Mouse (Mus musculus) heart, postnatal 14 days (tissue): Measurements from ENCODE around the gene Eea1. TPM values are rescaled to one million over a fixed set of nuclear protein-coding genes. Genes with fewer than 3 reads are reported as not detected.
A peak's percentile ranks its signal among the peaks of the same experiment; 100 is the strongest.

Experiments
- DNase-seq, 2 experiments: peaks; one replicate each; pipeline ENCODE4 v3.0.0; 2021 to 2022
- intact Hi-C: fragments of 180-260 bp; cut with DNase I; formaldehyde crosslinking; loops from one replicate; pipeline ENCODE4 v1.15.1; 2025
- total RNA-seq, 2 experiments: library from RNA; stranded (reverse); gene quantifications; 2 replicates each; pipeline ENCODE4 v1.2.3; 2021

The Eea1 gene
- total RNA-seq, 2 experiments from 2014 or later, result 31.7 TPM

DNA sequence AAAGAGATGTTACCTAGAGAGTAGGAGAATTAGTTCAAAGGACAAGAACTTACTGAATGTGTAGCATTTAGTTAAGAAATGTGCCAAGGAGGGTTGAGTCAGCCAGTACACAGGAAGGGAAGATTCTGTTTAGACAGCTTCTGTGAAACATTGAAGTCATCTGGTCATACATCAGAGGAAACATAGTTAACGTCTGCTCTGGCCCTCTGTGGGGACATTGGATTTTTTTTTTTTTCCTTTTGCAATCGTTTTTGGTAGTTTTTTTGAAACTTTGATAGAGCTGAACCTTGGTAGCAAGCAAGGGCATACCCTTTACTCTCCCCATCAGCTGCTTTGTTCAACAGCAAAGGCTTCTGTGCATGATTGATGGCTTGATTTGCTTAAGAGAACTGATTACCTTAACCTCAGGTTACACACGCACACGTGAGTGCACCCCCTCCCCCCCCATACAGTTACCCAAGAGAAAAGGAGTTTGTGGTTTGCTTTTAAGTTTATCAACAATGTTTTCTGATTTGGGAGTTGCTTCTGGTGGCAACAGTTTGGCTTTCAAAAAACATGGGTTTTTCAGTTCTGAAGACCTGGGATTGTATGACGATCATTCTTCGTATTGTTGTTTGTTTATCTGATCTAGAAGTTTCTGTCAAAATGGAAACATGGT, 1.4 kb downstream of the Eea1 start:
- DNase-seq, result no peak
- intact Hi-C loops, result no loop called here

DNA sequence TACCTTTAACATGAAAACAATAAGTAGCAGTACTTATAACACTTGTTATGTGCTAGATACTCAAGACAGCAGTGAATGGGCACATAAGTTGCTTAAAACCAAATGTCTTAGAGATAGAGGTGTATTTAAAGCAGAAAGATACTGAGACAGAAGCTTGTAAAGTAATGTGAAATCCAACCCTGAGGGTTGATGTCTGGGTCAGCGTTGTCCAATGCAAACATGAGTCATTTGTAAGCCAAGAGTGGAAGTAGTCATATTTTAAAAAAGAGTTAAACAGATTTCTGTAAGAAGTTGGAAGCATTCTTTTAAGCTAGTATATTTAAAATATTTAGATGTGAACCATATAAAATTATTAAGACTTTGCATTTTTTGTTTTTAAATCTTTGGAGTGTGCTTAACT, 4.6 kb downstream of the Eea1 start:
- intact Hi-C loops, result no loop called here
- no peak for DNase-seq

DNA sequence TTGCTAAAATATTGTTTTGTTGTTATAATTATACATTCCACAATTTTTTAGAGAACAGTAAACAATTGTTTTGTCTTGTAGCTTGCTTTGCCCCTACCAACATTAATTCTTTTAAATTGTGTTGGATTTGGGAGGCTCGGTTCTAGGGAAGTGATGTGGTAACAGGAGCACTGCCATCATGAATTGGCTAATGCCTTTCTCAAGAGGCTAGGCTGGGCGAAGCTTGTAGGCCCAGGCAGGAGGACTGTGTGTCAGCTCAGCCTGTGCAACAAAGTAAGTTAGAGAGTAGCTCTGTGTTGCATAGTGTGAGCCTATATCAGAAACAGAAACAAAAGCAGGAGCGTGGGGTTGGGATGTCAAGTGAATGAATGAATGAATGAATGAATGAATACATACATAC, 9.0 kb downstream of the Eea1 start:
- DNase-seq, result no peak
- intact Hi-C loops, result no loop called here

DNA sequence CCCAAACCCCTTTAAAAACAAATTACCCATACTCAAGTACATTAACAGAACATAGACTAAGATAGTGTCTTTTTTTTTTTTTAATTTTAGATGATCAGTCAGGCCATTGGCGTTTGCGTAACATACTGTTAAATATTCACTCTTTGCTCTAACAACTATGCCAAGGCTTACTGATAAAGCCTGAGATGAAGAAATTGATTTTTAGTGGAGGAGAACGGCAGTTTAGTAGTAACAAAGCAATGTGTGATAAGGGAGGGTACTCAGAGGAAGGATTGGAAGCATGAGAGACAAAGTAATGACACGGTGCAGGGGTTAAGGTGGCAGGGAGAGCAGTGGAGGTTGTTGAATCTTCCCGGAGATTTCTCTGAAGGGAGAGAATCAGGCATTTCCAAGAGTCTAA, 9.7 kb downstream of the Eea1 start:
- intact Hi-C loops, result no loop called here
- no peak for DNase-seq

DNA sequence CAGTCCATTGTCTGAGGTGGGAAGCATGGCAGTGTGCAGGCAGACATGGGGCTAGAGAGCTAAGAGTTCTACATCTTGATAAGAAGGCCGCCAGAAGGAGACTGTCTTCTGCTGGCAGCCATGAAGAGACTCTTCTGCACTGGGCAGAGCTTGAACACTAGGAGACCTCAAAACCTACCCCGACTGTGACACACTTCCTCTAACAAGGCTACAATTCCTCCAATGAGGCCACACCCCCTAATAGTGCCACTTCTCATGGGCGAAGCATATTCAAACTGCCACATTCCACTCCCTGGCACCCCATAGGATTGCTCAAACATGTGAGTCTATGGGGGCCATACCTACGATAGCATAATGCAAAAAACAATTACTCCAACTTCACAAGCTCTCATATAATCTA, 10.3 kb downstream of the Eea1 start:
- DNase-seq, result no peak
- intact Hi-C loops, result no loop called here

DNA sequence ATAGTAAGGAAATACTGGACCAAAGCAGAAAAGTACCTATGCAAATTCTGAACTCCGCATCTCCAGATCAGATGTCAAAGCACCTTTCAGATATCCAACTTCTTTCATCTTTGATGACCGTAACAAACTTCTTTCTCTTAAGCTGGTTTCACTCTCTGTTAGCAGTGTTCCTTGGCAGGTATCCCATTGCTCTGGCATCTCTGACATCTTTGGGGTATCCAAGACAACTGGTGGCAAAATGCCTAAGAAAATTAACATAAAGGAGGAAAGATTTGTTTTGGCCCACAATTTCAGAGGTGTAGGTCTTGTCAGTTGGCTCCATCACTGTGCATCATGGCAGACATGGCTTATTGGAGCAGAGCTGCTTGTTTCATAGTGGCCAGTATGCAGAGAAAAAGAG, 10.9 kb downstream of the Eea1 start:
- no peak for DNase-seq
- intact Hi-C loops, result no loop called here

DNA sequence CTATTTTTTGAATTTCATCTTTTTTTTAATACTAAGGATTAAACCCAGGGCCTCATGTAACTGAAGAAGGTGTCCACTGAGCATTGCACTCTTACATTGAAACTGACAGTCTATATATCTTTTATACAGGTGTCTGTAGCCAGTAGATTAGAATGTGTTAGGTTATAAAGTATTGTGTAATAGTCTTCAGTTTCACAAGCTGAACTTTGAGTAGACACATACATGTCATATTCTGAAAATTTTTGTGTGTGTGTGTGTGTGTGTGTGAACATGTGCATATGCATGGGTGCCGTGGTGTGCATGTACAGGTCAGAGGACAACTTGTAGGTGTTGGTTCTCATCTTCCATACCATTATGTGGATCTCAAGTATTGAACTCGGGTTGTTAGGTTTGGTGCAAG, 16.2 kb downstream of the Eea1 start:
- intact Hi-C loops, result no loop called here
- DNase-seq, result no peak

DNA sequence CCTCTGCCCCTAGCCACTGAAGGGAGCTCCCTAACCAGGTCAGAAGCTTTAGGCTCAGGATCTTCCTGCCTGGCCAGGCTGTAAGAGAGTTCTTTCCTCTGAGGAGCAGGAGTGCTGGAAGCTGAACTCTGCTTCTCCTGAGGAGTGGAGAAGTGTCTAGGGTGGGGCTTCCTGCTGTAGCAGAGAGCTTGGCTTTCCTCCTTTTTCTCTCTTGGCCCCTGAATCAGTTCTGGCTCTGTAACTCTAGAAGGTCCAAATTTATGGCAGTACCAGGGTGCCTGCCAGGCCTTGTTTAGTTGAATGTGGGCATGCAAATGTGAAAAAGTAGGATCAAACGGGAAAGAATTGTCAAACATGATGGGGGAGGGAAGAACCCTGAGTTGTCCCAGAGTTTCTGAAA, 17.1 kb downstream of the Eea1 start:
- peak in 1 of 2 experiments; percentile 5 for DNase-seq
- intact Hi-C loops, result no loop called here

DNA sequence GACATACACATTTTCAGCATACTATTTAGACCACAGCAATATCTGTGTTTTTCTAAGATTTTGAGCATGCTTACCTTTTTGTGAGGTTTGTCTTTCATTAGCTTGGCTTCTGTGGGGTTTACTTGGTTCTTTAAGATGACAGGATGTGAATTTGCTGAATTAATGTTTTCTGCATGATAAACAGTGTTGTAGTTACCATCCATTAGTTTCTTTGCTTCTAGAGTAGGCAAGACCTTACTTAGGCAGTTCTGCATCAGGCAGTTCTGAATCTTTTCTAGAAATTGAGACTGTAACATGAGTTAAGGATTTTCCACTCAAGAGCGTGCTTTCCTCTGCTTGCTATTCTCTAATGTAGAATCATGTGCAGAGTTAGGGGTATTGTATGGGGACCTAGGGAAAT, 24.2 kb downstream of the Eea1 start:
- no peak for DNase-seq
- intact Hi-C loops, result no loop called here

DNA sequence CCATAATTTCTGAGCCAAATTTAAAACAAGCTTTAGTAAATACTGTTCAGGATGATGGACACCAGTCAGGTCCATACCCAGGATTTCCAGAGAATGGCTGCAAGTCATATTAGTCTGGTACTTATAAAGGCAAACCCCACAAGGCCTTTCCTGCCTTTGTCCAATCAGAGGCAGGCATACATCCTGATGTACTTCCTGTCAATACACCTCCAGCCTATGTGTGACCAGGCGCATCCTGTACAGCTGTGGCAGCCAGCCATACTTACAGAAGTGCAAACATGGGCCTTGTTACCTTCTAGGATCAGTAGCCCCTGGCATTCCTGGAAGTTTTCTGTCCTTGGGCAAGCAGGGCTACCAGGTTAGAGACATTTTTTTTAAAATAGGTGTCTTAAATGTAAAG, 29.2 kb downstream of the Eea1 start:
- intact Hi-C loops, result no loop called here
- DNase-seq, result no peak

DNA sequence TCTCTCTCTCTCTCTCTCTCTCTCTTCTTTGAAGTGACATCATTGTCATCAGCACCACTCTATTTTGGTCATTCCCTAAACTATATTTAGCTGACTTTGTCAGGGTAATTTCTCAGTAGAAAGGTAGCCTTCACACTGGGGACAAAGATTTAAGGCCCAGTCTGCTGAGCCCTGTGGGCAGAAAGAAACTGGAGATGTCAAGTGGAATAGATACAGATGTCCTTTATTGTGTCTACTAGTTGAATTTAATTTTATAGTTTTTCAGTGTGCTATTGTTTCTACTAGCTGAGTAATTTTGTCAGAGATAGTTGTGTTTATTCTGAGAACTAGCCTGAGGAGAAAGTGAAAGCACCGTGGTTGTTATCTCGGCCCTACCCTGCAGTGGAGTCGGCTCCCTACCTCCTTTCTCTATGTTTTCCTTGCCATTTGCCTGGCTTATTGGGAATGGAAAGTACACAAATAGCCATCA, 30.3 kb downstream of the Eea1 start:
- no peak for DNase-seq
- intact Hi-C loops, result no loop called here

DNA sequence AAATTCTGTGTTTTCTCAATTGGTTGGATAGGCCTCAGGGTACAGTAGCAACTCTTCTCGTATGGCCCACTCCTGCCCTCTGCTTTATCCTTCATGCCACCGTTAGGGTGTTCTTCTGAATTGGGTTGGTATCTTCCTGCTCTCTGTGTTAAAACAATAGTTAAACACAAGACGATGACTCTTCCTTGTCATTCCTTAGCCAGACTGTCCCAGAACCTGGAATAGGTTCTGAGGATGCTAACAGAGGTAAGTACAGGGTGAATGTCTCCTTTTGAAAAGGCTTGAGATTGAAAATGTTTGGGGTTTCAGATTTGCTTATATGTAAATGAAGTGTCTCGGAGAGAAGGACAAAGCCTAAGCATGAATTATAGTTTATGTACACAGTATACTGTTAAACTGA, 30.9 kb downstream of the Eea1 start:
- no peak for DNase-seq
- intact Hi-C loops, result no loop called here

DNA sequence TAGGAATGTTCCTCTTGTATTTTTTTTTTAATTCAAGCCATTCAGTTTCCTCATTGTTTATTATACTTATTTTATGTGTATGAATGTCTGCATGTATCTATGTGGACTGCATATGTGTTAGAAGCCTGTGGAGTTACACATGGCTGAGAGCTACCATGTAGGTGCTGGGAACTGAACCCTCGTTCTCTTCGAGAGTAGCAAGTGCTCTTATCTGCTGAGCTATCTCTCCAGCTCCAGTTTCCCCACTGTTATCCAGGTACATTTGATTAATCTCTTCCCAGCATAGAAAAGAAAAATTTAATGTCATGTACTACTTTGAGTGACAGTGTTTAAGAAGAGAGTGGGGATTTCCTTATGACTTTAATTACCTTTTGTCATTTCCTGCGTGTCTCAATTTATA, 31.5 kb downstream of the Eea1 start:
- intact Hi-C loops, result no loop called here
- no peak for DNase-seq

DNA sequence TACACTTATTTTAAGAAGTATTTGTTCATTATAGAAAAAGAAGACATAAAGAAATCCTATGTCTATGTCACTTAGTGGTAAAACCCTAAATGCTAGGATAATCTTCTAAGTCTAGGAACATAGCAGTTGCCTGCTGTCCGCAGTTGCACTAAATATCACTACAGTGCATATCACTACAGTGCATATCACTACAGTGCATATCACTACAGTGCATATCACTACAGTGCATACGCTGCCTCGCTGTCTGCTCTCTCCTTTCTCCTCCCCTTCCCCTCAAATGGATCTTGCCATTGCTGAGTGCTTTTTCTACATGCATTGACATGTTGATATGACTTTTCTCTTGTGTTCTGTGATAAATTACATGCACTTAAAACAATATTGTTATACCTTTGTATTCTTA, 34.0 kb downstream of the Eea1 start:
- DNase-seq, result no peak
- intact Hi-C loops, result no loop called here

DNA sequence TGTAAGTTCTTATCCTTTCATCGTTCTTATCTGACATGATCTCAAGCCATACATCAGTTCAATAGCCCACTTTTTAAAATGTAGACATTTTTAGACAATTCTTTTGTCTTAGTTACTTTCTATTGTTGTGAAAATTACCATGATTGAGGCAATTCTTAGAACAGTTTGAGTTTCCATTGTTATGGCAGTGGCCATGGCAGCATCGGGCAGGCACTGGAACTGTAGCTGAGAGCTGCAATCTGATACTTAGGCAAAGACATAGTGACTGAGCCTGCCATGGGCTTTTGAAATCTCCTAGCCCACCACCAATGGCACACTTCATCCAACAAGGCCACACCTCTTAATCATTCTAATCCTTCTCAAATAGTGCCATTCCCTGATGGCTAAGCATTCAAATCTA, 36.3 kb downstream of the Eea1 start:
- intact Hi-C loops, result no loop called here
- no peak for DNase-seq

DNA sequence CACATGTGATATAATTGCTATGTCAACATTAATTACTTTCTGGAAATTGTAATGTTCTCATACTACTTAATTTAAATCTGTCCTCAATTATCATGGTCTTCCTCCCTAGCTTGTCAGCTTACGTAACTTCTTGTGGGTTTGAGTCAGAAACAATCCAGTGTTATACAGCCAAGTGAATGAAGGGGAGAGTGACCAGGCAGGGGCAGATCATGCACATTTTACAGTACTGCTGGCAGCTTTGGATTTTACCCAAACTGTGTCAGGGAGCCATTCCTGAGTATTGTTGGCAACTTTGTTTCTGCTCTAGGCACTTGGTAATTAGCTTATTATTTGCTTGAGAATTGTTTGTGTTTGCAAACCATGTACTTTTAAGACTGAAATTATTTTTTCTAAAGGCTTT, 49.3 kb downstream of the Eea1 start:
- intact Hi-C loops, result no loop called here
- DNase-seq, result no peak

DNA sequence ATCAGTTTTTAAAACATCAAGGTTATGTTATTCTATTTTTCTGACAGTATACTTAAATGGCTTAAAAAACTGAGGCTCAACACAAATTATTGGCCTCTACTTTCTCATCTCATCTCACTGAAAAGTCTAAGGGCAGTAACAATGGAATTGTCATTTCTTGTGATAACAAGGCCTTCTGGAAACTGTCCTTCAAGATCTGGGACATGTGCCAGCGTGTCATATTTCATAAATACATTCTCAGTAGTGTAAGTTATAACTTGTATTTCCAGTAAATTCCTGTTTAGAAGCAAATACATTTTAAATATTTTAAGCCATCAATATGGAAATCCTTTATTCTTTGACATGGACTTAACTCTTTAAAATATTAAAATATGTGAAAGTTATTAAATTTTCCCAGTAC, 50.7 kb downstream of the Eea1 start:
- DNase-seq, result no peak
- intact Hi-C loops, result no loop called here

DNA sequence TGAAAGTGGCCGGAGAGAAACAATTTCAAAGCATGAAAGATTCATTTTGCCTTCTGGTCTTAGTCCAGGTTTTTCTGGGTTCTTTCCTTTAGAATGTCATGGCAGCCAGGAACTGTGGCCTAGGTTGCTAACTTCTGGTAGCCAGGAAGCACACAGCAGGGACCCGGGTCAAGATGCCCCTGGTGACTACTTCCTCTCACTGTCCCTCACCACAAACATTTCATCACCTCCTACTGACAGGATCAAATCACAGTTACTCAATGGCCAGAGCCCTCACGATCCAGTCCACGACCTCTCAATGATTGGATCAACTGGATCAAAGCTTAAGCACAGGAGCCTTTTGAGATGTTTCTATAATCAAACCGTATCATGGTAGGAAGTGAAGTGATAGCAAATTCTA, 60.5 kb downstream of the Eea1 start:
- intact Hi-C loops, result no loop called here
- no peak for DNase-seq

DNA sequence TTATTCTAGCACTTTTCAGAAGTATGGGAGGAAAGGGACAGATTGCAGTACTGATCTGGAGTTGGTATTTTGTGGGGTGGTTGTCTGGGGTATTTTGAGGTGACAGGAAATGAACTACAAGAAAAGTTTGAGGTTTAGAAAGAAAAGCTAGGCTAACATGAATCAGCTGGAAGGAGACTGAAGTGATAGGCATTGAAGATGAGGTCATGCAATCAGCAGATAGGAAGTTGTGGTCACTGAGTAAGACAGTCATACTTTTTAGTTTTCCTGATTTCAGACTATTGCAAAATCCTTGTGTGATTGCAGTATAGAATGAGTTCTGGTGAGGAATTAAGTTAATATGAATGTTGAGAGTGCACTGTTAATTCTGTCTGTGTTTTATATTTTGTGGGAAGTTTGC, 75.3 kb downstream of the Eea1 start:
- DNase-seq, result no peak
- intact Hi-C loops, result no loop called here

DNA sequence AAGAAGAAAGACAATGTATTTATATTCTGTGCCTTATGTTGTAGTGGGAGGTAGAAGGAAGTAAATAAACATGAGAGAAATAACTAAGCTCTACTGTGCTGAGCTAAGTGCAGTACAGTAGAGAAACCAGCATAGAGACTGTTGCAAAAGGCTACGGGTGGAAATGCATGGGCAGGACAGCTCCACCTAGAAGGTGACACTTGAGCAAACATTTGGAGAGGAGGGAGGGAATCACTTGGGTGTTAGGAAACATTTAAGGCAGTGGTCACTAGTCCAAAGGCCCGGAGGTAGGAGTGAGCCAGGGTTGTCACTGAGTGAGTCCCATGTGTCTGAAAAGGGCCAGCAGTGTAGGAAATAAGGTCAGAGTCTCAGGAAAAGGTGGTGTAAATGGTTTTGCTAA, 77.0 kb downstream of the Eea1 start:
- intact Hi-C loops, result no loop called here
- DNase-seq, result no peak

DNA sequence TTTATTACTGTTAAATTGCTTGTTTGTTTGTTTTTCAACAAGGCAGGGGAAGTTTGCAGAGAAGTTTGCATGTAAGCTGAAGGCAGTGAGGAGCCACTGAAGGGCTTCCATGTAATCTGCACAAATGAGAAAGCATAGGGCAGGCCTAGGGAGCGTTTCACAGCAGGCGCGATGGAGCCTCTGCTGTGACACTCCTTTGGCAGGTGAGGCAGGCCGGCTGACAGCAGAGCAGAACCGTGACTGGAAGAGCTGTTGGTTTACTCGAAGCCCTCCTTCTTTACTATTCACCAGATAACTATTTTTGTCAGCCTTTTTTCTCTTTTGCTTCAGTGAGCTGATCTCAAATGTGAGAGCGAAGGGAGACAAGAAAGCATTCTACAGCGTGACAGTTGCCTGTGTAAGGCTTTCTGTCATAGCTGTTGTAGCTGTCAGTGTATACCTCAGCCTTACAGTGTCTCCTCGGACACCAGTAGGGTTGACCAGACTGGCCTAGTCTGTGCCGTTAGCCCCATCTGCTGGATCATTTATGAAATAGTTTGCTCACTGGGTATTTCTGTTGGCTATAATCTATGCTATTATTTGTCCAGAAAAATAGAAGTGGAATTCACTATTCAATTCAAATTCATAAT, 93.0 kb downstream of the Eea1 start:
- peak; percentile 22 to 53 for DNase-seq
- intact Hi-C loops, result loop anchor here (2.0 to 5.0 kb wide), 3 partner anchors 135 to 546 kb away; no protein-coding TSS in a partner anchor

DNA sequence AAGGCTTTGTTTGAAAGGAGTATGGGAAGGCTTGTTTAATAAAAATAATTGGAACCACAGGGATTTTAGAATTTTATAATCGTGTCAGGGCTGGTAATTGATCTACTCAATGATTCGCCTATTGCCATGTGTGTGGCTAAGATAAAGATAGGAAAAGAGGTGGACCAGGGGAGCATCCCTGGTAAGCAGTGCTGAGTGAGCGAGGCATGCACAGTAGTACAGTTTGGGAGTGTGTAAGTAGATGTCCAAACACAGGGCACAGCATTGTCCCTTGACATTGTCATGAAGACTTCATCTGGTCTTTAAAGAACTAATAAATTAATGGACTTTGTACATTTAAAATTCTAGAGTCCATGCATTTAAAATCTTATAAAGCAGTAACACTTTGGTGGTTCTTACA, 93.7 kb downstream of the Eea1 start:
- intact Hi-C loops, result loop anchor here (5.0 kb wide), 2 partner anchors 482 to 547 kb away; no protein-coding TSS in a partner anchor
- no peak for DNase-seq

DNA sequence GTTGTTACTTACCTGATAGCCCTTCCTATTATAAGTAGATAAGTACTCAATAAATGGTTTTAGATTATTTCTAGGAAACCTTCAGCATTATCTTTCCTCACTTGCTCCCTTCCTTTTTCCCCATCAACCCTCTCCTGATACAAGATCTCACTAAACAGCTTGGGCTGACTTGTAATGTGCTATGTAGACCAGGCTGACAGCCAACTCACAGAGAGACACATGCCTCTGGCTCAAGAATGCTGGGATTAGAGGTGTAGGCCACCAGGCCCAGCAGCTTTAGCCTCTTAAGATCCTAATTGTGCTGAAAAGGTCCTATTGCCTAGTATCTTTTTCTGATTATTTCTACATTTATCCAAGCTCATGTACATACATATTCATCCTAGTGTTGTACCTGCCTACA, 95.5 kb downstream of the Eea1 start:
- intact Hi-C loops, result no loop called here
- no peak for DNase-seq
